Mouse (Mus musculus): ENCODE measurements at regions not wholly inside any gene's neighbourhood (a gene's known extent, or its start where the extent isn't known, plus 50 kb on each side); places are given as distances from the start of the nearest gene placed in this dataset.

DNA sequence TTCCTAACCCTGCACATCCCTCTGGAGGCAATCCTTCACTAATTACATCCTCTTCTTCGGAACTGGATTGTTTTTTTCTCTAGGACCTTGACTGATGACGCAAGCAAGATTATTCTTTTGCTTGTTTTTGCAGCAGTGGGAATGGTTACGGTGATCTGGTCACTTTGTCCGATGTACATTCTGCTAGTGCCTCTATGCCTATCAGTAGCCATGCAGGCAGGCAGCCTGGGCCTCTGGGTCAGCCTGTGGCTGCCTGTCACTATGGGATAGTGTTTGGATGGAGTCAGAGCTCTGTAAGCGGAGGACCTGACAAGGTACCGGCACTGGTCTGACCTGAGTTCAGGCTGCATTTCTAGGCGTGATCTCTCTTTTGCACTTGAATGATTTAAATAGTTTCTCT lies 72.8 kb upstream of the Lhcgr start:
- no peaks in the 10 kb centered on the region for H3K9me3 ChIP-seq (ENCODE audit: control insufficient read depth, low read length)
- no peak overlapping the region for H3K9ac ChIP-seq (ENCODE audit: low read length)
- no peaks in the 10 kb centered on the region for H3K4me1 ChIP-seq (replicated peaks; ENCODE audit: control insufficient read depth, insufficient read depth, low read length)
- H3K4me3 ChIP-seq (ENCODE audit: low read depth, low read length) = no peak overlapping the region
- no peak overlapping the region for H3K27ac ChIP-seq (ENCODE audit: low read depth, low read length)
- H3K36me3 ChIP-seq (ENCODE audit: control insufficient read depth, insufficient read depth, low read length) = no peaks in the 10 kb centered on the region
- H3K4me2 ChIP-seq (ENCODE audit: low read depth, low read length, severe bottlenecking) = no peak overlapping the region
- no peak for DNase-seq (ENCODE audit: low spot score)
- ATAC-seq (replicated peaks; ENCODE audit: low FRiP score) = no peak
- WGBS = 93% methylated on average over 7 of the region's 7 CpGs
- no peaks in the 10 kb centered on the region for H3K27me3 ChIP-seq (ENCODE audit: control insufficient read depth, insufficient read depth, low read length)

DNA sequence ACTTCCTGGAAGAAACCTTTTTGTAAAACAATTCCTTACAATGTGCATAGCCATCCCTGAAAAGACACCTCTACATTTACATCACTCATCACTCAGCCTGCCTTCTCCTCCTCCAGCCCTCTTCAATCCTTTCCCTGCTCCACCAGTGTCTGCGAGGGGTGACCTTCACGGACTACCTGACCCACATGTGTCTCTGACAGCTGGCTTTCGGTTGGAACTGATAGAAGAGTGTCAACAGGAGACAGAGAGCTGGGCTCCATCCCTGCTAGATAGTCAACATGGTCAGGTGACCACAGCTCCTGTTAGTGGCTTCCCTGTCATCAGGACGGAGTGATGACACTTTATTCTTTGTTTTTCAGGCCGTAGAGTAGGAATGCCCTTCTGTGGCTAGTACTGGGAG lies 72.4 kb upstream of the Lhcgr start:
- no peaks in the 10 kb centered on the region for H3K27me3 ChIP-seq (ENCODE audit: control insufficient read depth, insufficient read depth, low read length)
- no peak overlapping the region for H3K27ac ChIP-seq (ENCODE audit: low read depth, low read length)
- H3K9me3 ChIP-seq (ENCODE audit: control insufficient read depth, low read length) = no peaks in the 10 kb centered on the region
- WGBS = 85% methylated on average over 5 of the region's 5 CpGs
- no peak for ATAC-seq (replicated peaks; ENCODE audit: low FRiP score)
- H3K4me2 ChIP-seq (ENCODE audit: low read depth, low read length, severe bottlenecking) = no peak overlapping the region
- H3K9ac ChIP-seq (ENCODE audit: low read length) = no peak overlapping the region
- no peaks in the 10 kb centered on the region for H3K4me1 ChIP-seq (replicated peaks; ENCODE audit: control insufficient read depth, insufficient read depth, low read length)
- no peak for DNase-seq (ENCODE audit: low spot score)
- no peak overlapping the region for H3K4me3 ChIP-seq (ENCODE audit: low read depth, low read length)
- H3K36me3 ChIP-seq (ENCODE audit: control insufficient read depth, insufficient read depth, low read length) = no peaks in the 10 kb centered on the region

DNA sequence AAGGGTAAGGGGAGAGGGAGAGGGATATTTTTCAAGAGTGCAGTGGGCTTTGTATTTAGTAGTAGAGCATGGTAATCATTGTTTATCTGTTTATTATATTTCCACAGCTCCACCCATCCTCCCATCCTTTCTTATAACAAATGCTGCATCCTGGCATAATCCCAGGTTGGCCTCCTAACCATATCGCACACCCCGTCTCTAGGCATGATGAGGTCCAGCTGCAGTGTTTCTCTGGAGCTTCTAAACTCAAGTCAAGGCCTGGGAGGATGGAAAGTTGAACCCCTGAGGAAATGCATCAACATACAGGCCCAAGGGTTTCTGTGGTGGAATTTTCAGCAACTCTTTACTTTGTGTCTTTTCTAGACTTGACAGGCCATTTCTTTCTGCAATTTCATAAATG lies 69.3 kb upstream of the Lhcgr start:
- no peak for ATAC-seq (replicated peaks; ENCODE audit: low FRiP score)
- no peak overlapping the region for H3K27ac ChIP-seq (ENCODE audit: low read depth, low read length)
- no peak overlapping the region for H3K4me2 ChIP-seq (ENCODE audit: low read depth, low read length, severe bottlenecking)
- no peaks in the 10 kb centered on the region for H3K9me3 ChIP-seq (ENCODE audit: control insufficient read depth, low read length)
- H3K27me3 ChIP-seq (ENCODE audit: control insufficient read depth, insufficient read depth, low read length) = no peaks in the 10 kb centered on the region
- H3K4me1 ChIP-seq (replicated peaks; ENCODE audit: control insufficient read depth, insufficient read depth, low read length) = no peaks in the 10 kb centered on the region
- no peaks in the 10 kb centered on the region for H3K36me3 ChIP-seq (ENCODE audit: control insufficient read depth, insufficient read depth, low read length)
- WGBS = 94% methylated on average over 2 of the region's 2 CpGs
- no peak for DNase-seq (ENCODE audit: low spot score)
- no peak overlapping the region for H3K9ac ChIP-seq (ENCODE audit: low read length)
- no peak overlapping the region for H3K4me3 ChIP-seq (ENCODE audit: low read depth, low read length)

DNA sequence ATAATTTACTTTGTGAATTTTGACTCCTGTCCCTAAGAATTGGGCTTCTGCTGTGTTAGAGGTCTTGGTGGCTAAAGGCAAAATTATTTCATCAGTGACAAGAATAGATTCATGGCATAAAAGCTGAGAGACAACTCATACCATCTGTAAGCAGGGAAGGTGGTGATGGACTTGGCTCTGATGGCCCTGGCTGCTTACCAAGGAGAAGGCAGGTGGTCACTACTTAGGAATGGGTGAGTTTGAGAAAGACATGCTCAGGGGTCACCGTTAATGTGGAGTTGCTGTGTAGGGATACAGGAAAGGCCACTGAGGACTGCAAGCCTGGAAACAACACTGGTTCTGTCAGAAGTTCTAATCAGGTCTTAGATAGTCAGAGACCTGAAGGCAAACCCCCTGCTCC lies 68.8 kb upstream of the Lhcgr start:
- no peak overlapping the region for H3K4me3 ChIP-seq (ENCODE audit: low read depth, low read length)
- DNase-seq (ENCODE audit: low spot score) (no peak), ATAC-seq (replicated peaks; ENCODE audit: low FRiP score) (no peak)
- no peak overlapping the region for H3K9ac ChIP-seq (ENCODE audit: low read length)
- WGBS = 88% methylated on average over 1 of the region's 1 CpGs
- no peak overlapping the region for H3K4me2 ChIP-seq (ENCODE audit: low read depth, low read length, severe bottlenecking)
- H3K9me3 ChIP-seq (ENCODE audit: control insufficient read depth, low read length) = no peaks in the 10 kb centered on the region
- no peak overlapping the region for H3K27ac ChIP-seq (ENCODE audit: low read depth, low read length)
- H3K27me3 ChIP-seq (ENCODE audit: control insufficient read depth, insufficient read depth, low read length) = no peaks in the 10 kb centered on the region
- no peaks in the 10 kb centered on the region for H3K4me1 ChIP-seq (replicated peaks; ENCODE audit: control insufficient read depth, insufficient read depth, low read length)
- no peaks in the 10 kb centered on the region for H3K36me3 ChIP-seq (ENCODE audit: control insufficient read depth, insufficient read depth, low read length)

DNA sequence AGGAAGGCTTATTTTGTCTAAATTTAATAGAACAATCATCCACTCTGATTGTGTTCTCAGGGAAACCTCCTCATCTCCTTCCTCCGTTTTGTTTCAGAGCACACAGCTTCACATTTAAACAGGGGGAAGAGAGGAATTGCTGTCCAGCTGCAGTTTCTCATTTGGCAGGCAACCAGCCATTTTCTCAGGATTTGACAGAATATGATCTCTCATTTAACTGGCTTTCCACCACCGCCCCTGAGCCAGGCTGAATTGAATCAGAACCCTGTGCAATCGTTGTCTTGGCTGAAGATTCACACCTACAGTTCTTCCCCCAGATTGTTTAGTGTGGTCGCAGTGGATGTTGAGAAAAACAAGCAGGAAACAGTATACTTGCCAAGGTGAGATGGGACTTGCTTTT lies 66.9 kb upstream of the Lhcgr start:
- ATAC-seq (replicated peaks; ENCODE audit: low FRiP score) = no peak

DNA sequence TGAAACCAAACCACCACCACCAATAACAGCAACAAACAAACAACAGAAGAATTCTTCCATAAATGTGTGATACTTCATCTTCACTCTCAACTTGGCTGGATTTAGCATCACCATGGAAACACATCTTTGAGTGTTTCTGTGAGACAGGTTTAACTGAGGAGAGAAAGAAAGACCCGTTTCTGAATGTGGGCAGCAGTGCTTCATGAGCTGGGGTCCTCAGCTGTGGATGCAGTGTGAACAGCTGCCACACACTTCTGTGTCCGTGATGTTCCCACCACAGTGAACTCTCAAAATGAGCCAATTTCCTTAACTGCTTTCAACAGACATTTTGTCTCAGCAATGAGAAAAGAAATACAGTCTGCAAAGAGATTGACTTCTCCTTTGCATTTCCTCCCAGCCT lies 55.5 kb upstream of the Lhcgr start:
- H3K36me3 ChIP-seq (ENCODE audit: control insufficient read depth, insufficient read depth, low read length) = no peaks in the 10 kb centered on the region
- no peaks in the 10 kb centered on the region for H3K27me3 ChIP-seq (ENCODE audit: control insufficient read depth, insufficient read depth, low read length)
- H3K9ac ChIP-seq (ENCODE audit: low read length) = no peak overlapping the region
- WGBS = 75% methylated on average over 2 of the region's 2 CpGs
- ATAC-seq (replicated peaks; ENCODE audit: low FRiP score) = no peak
- no peak overlapping the region for H3K4me2 ChIP-seq (ENCODE audit: low read depth, low read length, severe bottlenecking)
- H3K4me1 ChIP-seq (replicated peaks; ENCODE audit: control insufficient read depth, insufficient read depth, low read length) = no peaks in the 10 kb centered on the region
- no peaks in the 10 kb centered on the region for H3K9me3 ChIP-seq (ENCODE audit: control insufficient read depth, low read length)
- no peak for DNase-seq (ENCODE audit: low spot score)
- H3K4me3 ChIP-seq (ENCODE audit: low read depth, low read length) = no peak overlapping the region
- no peak overlapping the region for H3K27ac ChIP-seq (ENCODE audit: low read depth, low read length)

More for the DNA sequence above, 66.9 kb upstream of the Lhcgr start:
- DNase-seq (ENCODE audit: low spot score) = no peak
- no peaks in the 10 kb centered on the region for H3K27me3 ChIP-seq (ENCODE audit: control insufficient read depth, insufficient read depth, low read length)
- no peak overlapping the region for H3K4me2 ChIP-seq (ENCODE audit: low read depth, low read length, severe bottlenecking)
- no peaks in the 10 kb centered on the region for H3K4me1 ChIP-seq (replicated peaks; ENCODE audit: control insufficient read depth, insufficient read depth, low read length)
- no peak overlapping the region for H3K27ac ChIP-seq (ENCODE audit: low read depth, low read length)
- no peak overlapping the region for H3K4me3 ChIP-seq (ENCODE audit: low read depth, low read length)
- WGBS = 87% methylated on average over 4 of the region's 4 CpGs
- no peaks in the 10 kb centered on the region for H3K36me3 ChIP-seq (ENCODE audit: control insufficient read depth, insufficient read depth, low read length)
- no peak overlapping the region for H3K9ac ChIP-seq (ENCODE audit: low read length)
- H3K9me3 ChIP-seq (ENCODE audit: control insufficient read depth, low read length) = no peaks in the 10 kb centered on the region

DNA sequence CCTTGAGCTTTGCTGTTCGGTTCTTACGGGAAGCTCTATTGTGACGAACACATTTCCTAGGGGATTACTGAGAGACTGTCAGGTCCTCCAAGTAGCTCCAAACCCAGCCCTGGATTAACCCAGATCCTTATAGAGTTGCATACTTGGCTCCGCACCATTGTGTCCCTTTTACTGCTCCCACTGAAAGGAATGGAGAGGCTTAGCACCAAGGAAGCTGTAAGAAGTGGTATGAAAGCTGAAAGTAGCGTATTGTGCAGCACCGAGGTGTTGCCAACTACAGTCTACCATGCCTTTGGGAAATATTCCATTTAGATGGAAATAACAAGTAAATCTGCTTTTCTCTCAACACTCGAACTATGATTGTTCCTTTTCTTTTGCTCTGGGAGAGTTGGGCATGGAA lies 53.5 kb upstream of the Lhcgr start:
- ATAC-seq (replicated peaks; ENCODE audit: low FRiP score) = no peak
- Histone ChIP-seq H3K36me3 (ENCODE audit: control insufficient read depth, insufficient read depth, low read length) (no peaks in the 10 kb centered on the region), H3K4me2 (ENCODE audit: low read depth, low read length, severe bottlenecking) (no peak overlapping the region), H3K9me3 (ENCODE audit: control insufficient read depth, low read length) (no peaks in the 10 kb centered on the region), H3K4me1 (replicated peaks; ENCODE audit: control insufficient read depth, insufficient read depth, low read length) (no peaks in the 10 kb centered on the region), H3K9ac (ENCODE audit: low read length) (no peak overlapping the region), H3K4me3 (ENCODE audit: low read depth, low read length) (no peak overlapping the region), H3K27ac (ENCODE audit: low read depth, low read length) (no peak overlapping the region), H3K27me3 (ENCODE audit: control insufficient read depth, insufficient read depth, low read length) (no peaks in the 10 kb centered on the region)
- DNase-seq (ENCODE audit: low spot score) = no peak
- 74% methylated on average over 7 of the region's 7 CpGs for WGBS
